Mouse (Mus musculus) embryonic fibroblast, embryonic 13.5 days (primary cell): Measurements from ENCODE around the gene Map3k21.

Source experiments
- CTCF ChIP-seq: IDR thresholded peaks from 2 replicates; pipeline ENCODE4 v1.5.1; 2011; ENCODE audit warnings: mild to moderate bottlenecking, control low read depth, low read length, moderate library complexity, borderline replicate concordance; ENCODE audit not compliant: insufficient read depth
- POLR2A ChIP-seq: IDR thresholded peaks from 2 replicates; pipeline ENCODE4 v1.6.1; 2011; ENCODE audit warnings: low read depth, mild to moderate bottlenecking, control low read depth, low read length, moderate library complexity

- TF ChIP-seq CTCF: no peak
- no peak for TF ChIP-seq POLR2A
These were observed 37.1 kb upstream of the Map3k21 start for GRCm38 (mm10) chr8:125873250-125873534.
